Mouse (Mus musculus): Measurements from ENCODE around the gene Gapvd1. TPM values are rescaled to one million over a fixed set of nuclear protein-coding genes. Genes with fewer than 3 reads are reported as not detected.
A peak's percentile ranks its signal among the peaks of the same experiment; 100 is the strongest.
"Not testable (repeated sequence)": the region's sequence is repeated elsewhere in the genome, so short reads cannot be mapped to it uniquely, and the experiment has no call there.

Gene Gapvd1
- total RNA-seq, 4 experiments from 2014 or later, result 34.1 to 36.4 (median 35.4) TPM

GRCm38 (mm10) chr2:34772252-34773235 lies 17.5 kb upstream of the Gapvd1 start:
- DNase-seq (ENCODE audit: low spot score in 2 of 2), result peak; percentile 12 to 20

GRCm38 (mm10) chr2:34771368-34772226 lies 16.6 kb upstream of the Gapvd1 start, which contains the start of gene Hspa5:
Hspa5 (plus strand) TSS chr2:34771970.
- DNase-seq (ENCODE audit: low spot score in 2 of 2), result peak; percentile 98 to 99

GRCm38 (mm10) chr2:34770951-34771350 lies 15.9 kb upstream of the Gapvd1 start:
- DNase-seq (ENCODE audit: low spot score in 2 of 2), result no peak

- no peak for DNase-seq (ENCODE audit: low spot score in 2 of 2)
Measured at GRCm38 (mm10) chr2:34770049-34770448, 15.0 kb upstream of the Gapvd1 start.

GRCm38 (mm10) chr2:34764801-34765200 lies 9.8 kb upstream of the Gapvd1 start:
- no peak for DNase-seq (ENCODE audit: low spot score in 2 of 2)

- DNase-seq (ENCODE audit: low spot score in 2 of 2), result no peak
Measured at GRCm38 (mm10) chr2:34762872-34763271, 7.8 kb upstream of the Gapvd1 start.

- DNase-seq (ENCODE audit: low spot score in 2 of 2), result no peak
Measured at GRCm38 (mm10) chr2:34762174-34762573, 7.1 kb upstream of the Gapvd1 start.

GRCm38 (mm10) chr2:34761272-34761671 lies 6.2 kb upstream of the Gapvd1 start:
- not testable (repeated sequence) for DNase-seq (ENCODE audit: low spot score in 2 of 2)

- no peak for DNase-seq (ENCODE audit: low spot score in 2 of 2)
Measured at GRCm38 (mm10) chr2:34757341-34757740, 2.3 kb upstream of the Gapvd1 start.

GRCm38 (mm10) chr2:34753811-34754550 lies 1.1 kb downstream of the Gapvd1 start:
- DNase-seq (ENCODE audit: low spot score in 2 of 2), result peak; percentile 64 to 80

- no peak for DNase-seq (ENCODE audit: low spot score in 2 of 2)
Measured at GRCm38 (mm10) chr2:34750245-34750644, 4.8 kb downstream of the Gapvd1 start.

GRCm38 (mm10) chr2:34748479-34748878 lies 6.6 kb downstream of the Gapvd1 start:
- no peak for DNase-seq (ENCODE audit: low spot score in 2 of 2)

GRCm38 (mm10) chr2:34745673-34746072 lies 9.4 kb downstream of the Gapvd1 start:
- no peak for DNase-seq (ENCODE audit: low spot score in 2 of 2)

GRCm38 (mm10) chr2:34744476-34744875 lies 10.6 kb downstream of the Gapvd1 start:
- no peak for DNase-seq (ENCODE audit: low spot score in 2 of 2)

- DNase-seq (ENCODE audit: low spot score in 2 of 2), result no peak
Measured at GRCm38 (mm10) chr2:34742675-34743074, 12.4 kb downstream of the Gapvd1 start.

- no peak for DNase-seq (ENCODE audit: low spot score in 2 of 2)
Measured at GRCm38 (mm10) chr2:34741390-34742159, 13.5 kb downstream of the Gapvd1 start.

GRCm38 (mm10) chr2:34739684-34740391 lies 15.2 kb downstream of the Gapvd1 start:
- no peak for DNase-seq (ENCODE audit: low spot score in 2 of 2)

GRCm38 (mm10) chr2:34737911-34738310 lies 17.1 kb downstream of the Gapvd1 start:
- no peak for DNase-seq (ENCODE audit: low spot score in 2 of 2)

GRCm38 (mm10) chr2:34736626-34737025 lies 18.4 kb downstream of the Gapvd1 start:
- no peak for DNase-seq (ENCODE audit: low spot score in 2 of 2)

All from gastrocnemius, adult 8-10 months (tissue).